Mouse (Mus musculus): ENCODE results near the gene Psmb11.
"Not testable (repeated sequence)": the region's sequence is repeated elsewhere in the genome, so short reads cannot be mapped to it uniquely, and the experiment has no call there.

DNA sequence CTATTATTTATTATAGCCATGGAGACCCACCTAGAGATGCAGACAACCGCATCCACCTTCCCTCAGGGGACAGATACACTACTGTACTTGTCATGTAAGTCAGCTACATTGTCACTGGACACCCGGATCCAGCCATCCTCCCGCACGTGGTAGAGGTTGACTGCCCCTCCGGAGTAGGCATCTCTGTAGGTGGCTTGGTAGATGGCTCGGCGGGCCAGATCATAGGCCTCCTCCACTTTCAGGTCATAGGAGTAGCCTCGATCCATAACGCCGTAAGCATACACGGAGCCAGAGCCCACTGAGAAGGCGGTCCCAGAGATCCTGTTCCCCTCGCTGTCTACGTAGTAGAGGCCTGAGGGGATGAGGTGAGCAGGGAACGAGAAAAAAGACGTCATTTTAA lies 7.1 kb upstream of the Psmb11 start:
- TF ChIP-seq CTCF (IDR thresholded peaks at IDR 0.05; ENCODE audit: control insufficient read depth, insufficient read depth, insufficient read length); USF1 (IDR thresholded peaks at IDR 0.05; ENCODE audit: low read depth): not testable (repeated sequence)

Data from C2C12 (cell line).